Mouse (Mus musculus): Measurements from ENCODE around the gene Btbd8. TPM values are rescaled to one million over a fixed set of nuclear protein-coding genes. Genes with fewer than 3 reads are reported as not detected.

Btbd8 gene
- polyA plus RNA-seq, 1 experiment: 1.2 TPM

DNA sequence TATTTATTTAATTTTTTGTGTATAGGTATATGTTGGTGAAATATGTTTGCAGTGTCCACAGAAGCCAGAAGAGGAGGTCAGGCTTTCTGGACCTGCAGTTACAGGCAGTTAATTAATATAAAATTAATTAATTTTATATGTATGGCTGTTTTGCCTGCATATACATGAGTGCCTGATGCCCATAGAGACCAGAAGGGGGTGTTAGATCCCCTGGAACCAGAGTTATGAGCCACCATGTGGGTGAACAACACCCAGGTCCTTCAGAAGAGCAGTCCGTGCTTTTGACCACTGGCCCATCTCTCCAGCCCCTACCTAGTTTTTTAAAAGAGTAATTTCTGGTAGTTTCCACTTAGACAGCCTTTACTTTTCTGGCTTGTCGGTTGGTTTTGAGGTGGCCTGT, 25.5 kb upstream of the Btbd8 start:
- Histone ChIP-seq H3K4me1 (ENCODE audit: control insufficient read depth, insufficient read depth, low read length) (no peaks in the 10 kb centered on the region), H3K4me3 (replicated peaks; ENCODE audit: extremely low read depth, low read depth, low read length) (no peak overlapping the region)
- TF ChIP-seq CTCF (IDR thresholded peaks at IDR 0.05; ENCODE audit: insufficient read depth, low read length) (no peak), POLR2A (IDR thresholded peaks at IDR 0.05; ENCODE audit: borderline replicate concordance, extremely low read depth, low read depth, low read length) (no peak)
- DNase-seq: no peak
- 79% methylated on average over 2 of the region's 2 CpGs for WGBS

GRCm38 (mm10) chr5:107415098-107415497, 22.7 kb upstream of the Btbd8 start:
- Histone ChIP-seq H3K4me3 (replicated peaks; ENCODE audit: extremely low read depth, low read depth, low read length) (no peak overlapping the region), H3K4me1 (ENCODE audit: control insufficient read depth, insufficient read depth, low read length) (no peaks in the 10 kb centered on the region)
- WGBS: 69% methylated on average over 2 of the region's 2 CpGs
- no peak for DNase-seq
- TF ChIP-seq CTCF (IDR thresholded peaks at IDR 0.05; ENCODE audit: insufficient read depth, low read length) (no peak), POLR2A (IDR thresholded peaks at IDR 0.05; ENCODE audit: borderline replicate concordance, extremely low read depth, low read depth, low read length) (no peak)

DNA sequence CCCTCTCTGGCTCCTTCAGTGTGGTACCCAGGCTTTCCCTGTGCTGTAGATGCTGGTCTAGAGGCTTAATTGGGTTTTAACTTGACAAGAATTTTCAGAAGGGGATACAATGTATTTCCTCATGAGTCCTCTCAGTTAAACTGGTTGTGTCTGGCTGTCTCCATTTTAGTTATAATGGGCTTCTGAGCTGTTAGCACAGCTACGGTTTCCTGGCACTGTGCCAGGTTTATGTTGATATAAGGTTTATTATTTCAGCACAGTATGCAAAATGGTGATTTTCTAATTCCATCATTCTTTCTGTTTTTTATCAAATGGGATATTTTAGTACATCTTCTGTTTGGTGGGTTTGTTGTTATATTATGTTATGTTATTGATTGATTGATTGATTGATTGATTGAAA, 16.1 kb upstream of the Btbd8 start:
- no peak overlapping the region for H3K4me3 ChIP-seq (replicated peaks; ENCODE audit: extremely low read depth, low read depth, low read length)
- WGBS: 9% methylated on average over 1 of the region's 1 CpGs
- no peak for TF ChIP-seq CTCF (IDR thresholded peaks at IDR 0.05; ENCODE audit: insufficient read depth, low read length)
- no peak for TF ChIP-seq POLR2A (IDR thresholded peaks at IDR 0.05; ENCODE audit: borderline replicate concordance, extremely low read depth, low read depth, low read length)

DNA sequence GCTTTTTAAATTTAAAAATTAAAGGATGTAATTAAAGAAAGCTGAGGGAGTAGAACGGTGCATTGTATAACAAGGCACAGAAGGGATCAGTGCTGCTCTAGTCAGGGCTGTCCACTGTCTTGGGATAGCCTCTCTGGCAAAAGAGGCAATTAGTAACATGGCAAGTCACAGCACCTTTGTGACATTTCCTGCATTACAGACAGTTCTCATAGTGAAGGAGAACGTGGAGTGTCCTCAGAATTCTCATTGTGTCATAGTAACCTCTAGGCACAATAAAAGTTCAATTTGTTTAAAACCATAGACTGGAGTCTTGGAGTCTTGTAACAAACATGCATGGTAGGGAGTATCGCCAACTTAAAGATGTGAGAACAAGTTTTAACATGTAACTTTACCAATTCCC, 6.5 kb upstream of the Btbd8 start, which contains the start of gene Lpcat2b:
Lpcat2b (plus strand) TSS at position 301 of the 400 bp plus-strand sequence.
- TF ChIP-seq POLR2A (IDR thresholded peaks at IDR 0.05; ENCODE audit: borderline replicate concordance, extremely low read depth, low read depth, low read length): no peak
- WGBS: 68% methylated on average over 3 of the region's 3 CpGs
- no peak within 1 kb of the TSS for H3K4me3 ChIP-seq (replicated peaks; ENCODE audit: extremely low read depth, low read depth, low read length)
- H3K4me1 ChIP-seq (ENCODE audit: control insufficient read depth, insufficient read depth, low read length): no peaks in the 10 kb centered on the region
- DNase-seq: no peak

More for the DNA sequence above, 16.1 kb upstream of the Btbd8 start:
- DNase-seq: no peak
- no peaks in the 10 kb centered on the region for H3K4me1 ChIP-seq (ENCODE audit: control insufficient read depth, insufficient read depth, low read length)

GRCm38 (mm10) chr5:107434001-107434400, 3.8 kb upstream of the Btbd8 start:
- DNase-seq: no peak
- no peak overlapping the region for H3K4me3 ChIP-seq (replicated peaks; ENCODE audit: extremely low read depth, low read depth, low read length)
- H3K4me1 ChIP-seq (ENCODE audit: control insufficient read depth, insufficient read depth, low read length): no peaks in the 10 kb centered on the region
- 74% methylated on average over 5 of the region's 5 CpGs for WGBS
- TF ChIP-seq POLR2A (IDR thresholded peaks at IDR 0.05; ENCODE audit: borderline replicate concordance, extremely low read depth, low read depth, low read length) (no peak), CTCF (IDR thresholded peaks at IDR 0.05; ENCODE audit: insufficient read depth, low read length) (no peak)

DNA sequence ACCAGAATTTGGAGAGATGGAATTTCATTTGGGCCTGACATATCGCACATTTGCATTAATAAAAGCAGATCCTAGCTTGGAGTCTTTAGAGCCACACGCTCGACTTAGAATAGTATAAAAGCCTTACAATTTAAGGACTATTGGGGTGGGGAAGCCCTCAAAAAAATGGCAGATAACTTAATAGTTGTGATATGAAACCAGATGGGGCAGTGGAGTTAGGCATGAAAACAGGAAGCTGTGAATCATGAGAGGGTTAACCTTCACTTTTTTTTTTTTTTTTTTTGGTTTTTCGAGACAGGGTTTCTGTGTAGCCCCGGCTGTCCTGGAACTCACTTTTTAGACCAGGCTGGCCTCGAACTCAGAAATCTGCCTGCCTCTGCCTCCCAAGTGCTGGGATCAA, 1.6 kb upstream of the Btbd8 start:
- no peak for DNase-seq
- TF ChIP-seq CTCF (IDR thresholded peaks at IDR 0.05; ENCODE audit: insufficient read depth, low read length) (no peak), POLR2A (IDR thresholded peaks at IDR 0.05; ENCODE audit: borderline replicate concordance, extremely low read depth, low read depth, low read length) (no peak)
- WGBS: 78% methylated on average over 6 of the region's 6 CpGs
- no peak overlapping the region for H3K4me3 ChIP-seq (replicated peaks; ENCODE audit: extremely low read depth, low read depth, low read length)
- H3K4me1 ChIP-seq (ENCODE audit: control insufficient read depth, insufficient read depth, low read length): no peaks in the 10 kb centered on the region

- no peaks in the 10 kb centered on the region for H3K4me1 ChIP-seq (ENCODE audit: control insufficient read depth, insufficient read depth, low read length)
- peak; percentile 6 for DNase-seq
- TF ChIP-seq POLR2A (IDR thresholded peaks at IDR 0.05; ENCODE audit: borderline replicate concordance, extremely low read depth, low read depth, low read length) (no peak), CTCF (IDR thresholded peaks at IDR 0.05; ENCODE audit: insufficient read depth, low read length) (no peak)
- no peak overlapping the region for H3K4me3 ChIP-seq (replicated peaks; ENCODE audit: extremely low read depth, low read depth, low read length)
- WGBS: 76% methylated on average over 6 of the region's 6 CpGs
These were observed 1.1 kb upstream of the Btbd8 start for GRCm38 (mm10) chr5:107436587-107437209.

DNA sequence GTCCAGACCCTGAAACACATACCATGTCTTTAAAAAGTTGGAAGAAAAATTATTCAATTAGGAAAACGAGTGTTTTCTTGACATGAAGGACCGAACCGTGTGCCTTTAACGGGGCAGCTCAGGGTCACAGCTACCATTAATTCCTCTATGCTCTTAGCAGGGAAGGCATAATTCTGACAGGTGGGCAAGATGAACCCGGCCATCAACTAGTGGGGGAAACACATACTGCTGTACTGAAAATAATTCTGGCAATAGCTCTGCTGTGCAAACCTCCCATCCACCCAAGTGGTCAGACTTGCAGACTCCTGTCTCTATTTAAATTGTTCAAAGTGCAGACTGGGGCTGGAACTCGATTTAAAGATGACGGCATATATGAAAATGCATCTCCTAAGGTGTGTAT, 556 bp downstream of the Btbd8 start:
- Histone ChIP-seq H3K4me1 (ENCODE audit: control insufficient read depth, insufficient read depth, low read length) (no peaks in the 10 kb centered on the region), H3K4me3 (replicated peaks; ENCODE audit: extremely low read depth, low read depth, low read length) (peak overlapping the region; percentile 86)
- WGBS: 15% methylated on average over 7 of the region's 7 CpGs
- no peak for DNase-seq
- no peak for TF ChIP-seq CTCF (IDR thresholded peaks at IDR 0.05; ENCODE audit: insufficient read depth, low read length)

GRCm38 (mm10) chr5:107441881-107442280, 4.1 kb downstream of the Btbd8 start:
- WGBS: 81% methylated on average over 5 of the region's 5 CpGs
- no peak overlapping the region for H3K4me3 ChIP-seq (replicated peaks; ENCODE audit: extremely low read depth, low read depth, low read length)
- H3K4me1 ChIP-seq (ENCODE audit: control insufficient read depth, insufficient read depth, low read length): no peaks in the 10 kb centered on the region
- no peak for DNase-seq
- TF ChIP-seq POLR2A (IDR thresholded peaks at IDR 0.05; ENCODE audit: borderline replicate concordance, extremely low read depth, low read depth, low read length) (no peak), CTCF (IDR thresholded peaks at IDR 0.05; ENCODE audit: insufficient read depth, low read length) (no peak)

DNA sequence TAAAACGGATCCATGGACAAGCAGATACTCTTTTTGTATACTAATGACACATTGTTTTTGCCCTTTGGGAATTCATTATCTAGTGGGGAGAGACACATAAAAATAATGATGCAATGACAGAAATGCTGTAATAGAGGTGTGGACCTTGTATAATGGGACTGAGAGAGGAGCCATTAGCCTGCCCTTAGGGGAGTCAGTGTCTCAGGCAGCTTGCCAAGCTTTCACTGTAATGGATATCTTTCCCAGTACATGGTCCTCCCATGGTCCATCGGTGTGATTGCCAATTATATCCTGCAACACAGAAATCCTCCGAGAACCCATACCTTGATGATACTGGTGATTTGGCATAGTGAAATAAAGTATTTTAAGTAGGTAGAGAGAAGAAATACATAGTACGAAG, 6.5 kb downstream of the Btbd8 start:
- DNase-seq: no peak
- Histone ChIP-seq H3K4me3 (replicated peaks; ENCODE audit: extremely low read depth, low read depth, low read length) (no peak overlapping the region), H3K4me1 (ENCODE audit: control insufficient read depth, insufficient read depth, low read length) (no peaks in the 10 kb centered on the region)
- no peak for TF ChIP-seq CTCF (IDR thresholded peaks at IDR 0.05; ENCODE audit: insufficient read depth, low read length)
- TF ChIP-seq POLR2A (IDR thresholded peaks at IDR 0.05; ENCODE audit: borderline replicate concordance, extremely low read depth, low read depth, low read length): no peak
- 88% methylated on average over 4 of the region's 4 CpGs for WGBS
